Mouse (Mus musculus): ENCODE data around the gene Irf4. TPM values are rescaled to one million over a fixed set of nuclear protein-coding genes. Genes with fewer than 3 reads are reported as not detected.

Irf4 gene
- polyA plus RNA-seq, 1 experiment from 2014 or later: 0.04 TPM

DNA sequence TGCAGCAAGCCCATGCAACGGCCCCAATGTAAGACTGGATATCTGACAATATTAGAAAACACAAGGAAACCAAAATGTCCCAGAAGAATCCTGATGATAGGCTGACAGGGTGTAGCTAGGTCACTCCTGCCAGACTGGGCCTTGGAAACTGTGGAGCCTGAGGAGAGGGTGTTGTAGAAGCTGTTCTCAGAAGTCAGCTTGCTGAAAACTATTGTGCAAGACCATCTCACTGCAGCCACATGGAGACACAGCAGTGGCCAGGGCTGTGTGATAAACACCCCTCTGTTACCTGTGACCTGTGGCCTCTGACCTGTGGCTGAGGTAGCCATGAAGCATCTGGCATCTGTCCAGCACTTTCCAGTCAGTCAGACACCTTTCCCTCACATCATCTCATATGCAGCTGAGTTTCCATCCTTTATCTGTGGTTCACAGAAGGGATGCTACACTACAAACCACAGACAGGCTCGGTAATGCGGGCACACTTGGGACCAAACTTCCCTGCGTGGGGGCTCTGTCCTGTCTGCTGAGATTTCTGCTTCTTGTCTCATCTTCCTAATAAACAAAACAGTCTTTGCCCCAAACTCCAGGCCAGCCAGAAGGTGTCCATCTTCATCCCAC is 36.5 kb downstream of the Irf4 start:
- Histone ChIP-seq H3K4me2 (ENCODE audit: low read length) (no peak overlapping the region), H3K9ac (ENCODE audit: low read length) (no peak overlapping the region), H3K27me3 (replicated peaks; ENCODE audit: control insufficient read depth, insufficient read depth, low read length) (no peaks in the 10 kb centered on the region), H3K36me3 (ENCODE audit: control insufficient read depth, insufficient read depth, low read length) (no peaks in the 10 kb centered on the region), H3K4me1 (ENCODE audit: control insufficient read depth, insufficient read depth, low read length) (no peaks in the 10 kb centered on the region), H3K9me3 (replicated peaks; ENCODE audit: control insufficient read depth, low read length) (no peaks in the 10 kb centered on the region), H3K27ac (ENCODE audit: low read depth, low read length) (no peak overlapping the region), H3K4me3 (ENCODE audit: low read depth, low read length) (no peak overlapping the region)
- WGBS: 94% methylated on average over 4 of the region's 4 CpGs
- no peak for DNase-seq (ENCODE audit: low spot score)
- ATAC-seq: no peak

DNA sequence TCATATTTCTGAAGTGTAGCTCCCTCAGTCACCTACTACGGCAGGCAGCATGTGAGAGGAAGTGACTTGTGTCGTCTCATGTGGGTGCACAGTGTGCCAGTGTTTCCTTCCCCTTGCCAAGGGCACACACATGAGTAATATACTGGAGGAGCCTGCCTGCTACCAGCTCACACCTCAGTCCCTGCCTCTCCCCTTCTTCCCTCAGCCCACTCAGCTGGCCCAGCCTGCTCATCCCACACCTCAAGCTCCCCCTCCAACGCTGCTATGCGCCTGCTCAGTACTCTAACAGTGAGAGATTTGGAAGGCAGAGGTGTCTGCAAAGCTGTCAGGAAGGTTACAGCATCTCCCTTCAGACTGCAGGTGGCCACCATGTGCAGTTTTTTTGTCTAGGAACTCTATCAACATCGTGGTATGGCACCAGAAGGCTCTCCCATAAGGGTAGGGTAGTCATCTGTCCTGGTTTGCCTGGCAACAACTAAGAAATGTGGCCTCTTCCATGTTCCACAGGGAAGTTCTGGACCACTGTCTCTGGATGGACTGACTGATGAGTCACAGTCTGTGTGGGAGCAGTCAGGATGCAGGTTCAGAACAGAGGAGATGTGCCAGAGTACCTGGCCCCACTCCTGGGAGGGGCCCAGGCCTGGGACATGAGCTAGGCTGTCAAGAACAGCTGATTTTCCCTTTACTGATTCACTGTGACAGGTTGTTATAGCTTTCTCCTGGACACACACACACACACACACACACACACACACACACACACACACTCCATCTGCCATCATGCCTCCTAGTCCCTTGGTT is 37.4 kb downstream of the Irf4 start:
- no peaks in the 10 kb centered on the region for H3K4me1 ChIP-seq (ENCODE audit: control insufficient read depth, insufficient read depth, low read length)
- H3K9ac ChIP-seq (ENCODE audit: low read length): no peak overlapping the region
- 79% methylated on average over 5 of the region's 5 CpGs for WGBS
- no peaks in the 10 kb centered on the region for H3K36me3 ChIP-seq (ENCODE audit: control insufficient read depth, insufficient read depth, low read length)
- no peak overlapping the region for H3K4me3 ChIP-seq (ENCODE audit: low read depth, low read length)
- no peak overlapping the region for H3K27ac ChIP-seq (ENCODE audit: low read depth, low read length)
- no peaks in the 10 kb centered on the region for H3K9me3 ChIP-seq (replicated peaks; ENCODE audit: control insufficient read depth, low read length)
- ATAC-seq (peak; percentile 40; the same call in 1 of the 2 replicates), DNase-seq (ENCODE audit: low spot score) (no peak)
- H3K27me3 ChIP-seq (replicated peaks; ENCODE audit: control insufficient read depth, insufficient read depth, low read length): no peaks in the 10 kb centered on the region
- no peak overlapping the region for H3K4me2 ChIP-seq (ENCODE audit: low read length)

DNA sequence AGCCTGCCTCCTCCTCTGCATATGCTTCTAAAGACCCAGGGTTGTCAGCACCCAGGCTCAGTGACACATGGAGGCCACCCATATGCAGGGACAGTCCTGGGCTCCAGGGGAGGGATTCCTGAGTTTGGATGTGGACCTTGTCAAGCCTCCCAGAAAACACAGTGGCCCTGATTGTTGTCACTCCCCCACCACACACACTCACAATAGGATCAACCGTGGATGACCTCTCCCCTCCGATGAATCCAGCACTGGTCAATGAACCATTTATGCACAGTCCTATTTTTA is 38.0 kb downstream of the Irf4 start:
- H3K4me1 ChIP-seq (ENCODE audit: control insufficient read depth, insufficient read depth, low read length): no peaks in the 10 kb centered on the region
- no peaks in the 10 kb centered on the region for H3K36me3 ChIP-seq (ENCODE audit: control insufficient read depth, insufficient read depth, low read length)
- H3K4me3 ChIP-seq (ENCODE audit: low read depth, low read length): no peak overlapping the region
- H3K27me3 ChIP-seq (replicated peaks; ENCODE audit: control insufficient read depth, insufficient read depth, low read length): no peaks in the 10 kb centered on the region
- DNase-seq (ENCODE audit: low spot score): no peak
- H3K27ac ChIP-seq (ENCODE audit: low read depth, low read length): no peak overlapping the region
- no peak for ATAC-seq
- no peak overlapping the region for H3K9ac ChIP-seq (ENCODE audit: low read length)
- no peaks in the 10 kb centered on the region for H3K9me3 ChIP-seq (replicated peaks; ENCODE audit: control insufficient read depth, low read length)
- H3K4me2 ChIP-seq (ENCODE audit: low read length): no peak overlapping the region
- 70% methylated on average over 2 of the region's 2 CpGs for WGBS

DNA sequence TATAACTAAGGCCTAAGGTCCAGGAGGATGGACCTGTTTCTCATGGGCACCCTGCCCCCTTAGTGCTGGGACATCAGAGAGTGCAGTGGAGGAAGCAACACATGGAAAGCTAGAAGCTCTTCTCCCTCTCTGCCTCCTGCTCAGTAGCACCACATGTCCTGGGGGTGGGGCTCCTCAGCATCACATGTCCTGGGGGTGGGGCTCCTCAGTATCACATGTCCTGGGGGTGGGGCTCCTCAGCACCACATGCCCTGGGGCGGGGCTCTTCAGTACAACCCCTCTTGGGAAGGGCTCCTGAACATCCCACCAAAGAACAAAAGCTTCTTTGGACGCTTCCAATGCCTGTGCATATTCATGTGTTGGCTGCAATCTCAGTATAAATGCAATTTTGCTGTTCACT is 38.5 kb downstream of the Irf4 start:
- no peaks in the 10 kb centered on the region for H3K9me3 ChIP-seq (replicated peaks; ENCODE audit: control insufficient read depth, low read length)
- DNase-seq (ENCODE audit: low spot score): no peak
- H3K36me3 ChIP-seq (ENCODE audit: control insufficient read depth, insufficient read depth, low read length): no peaks in the 10 kb centered on the region
- H3K4me1 ChIP-seq (ENCODE audit: control insufficient read depth, insufficient read depth, low read length): no peaks in the 10 kb centered on the region
- no peak overlapping the region for H3K4me2 ChIP-seq (ENCODE audit: low read length)
- H3K9ac ChIP-seq (ENCODE audit: low read length): no peak overlapping the region
- WGBS: 77% methylated on average over 2 of the region's 2 CpGs
- no peak for ATAC-seq
- no peak overlapping the region for H3K4me3 ChIP-seq (ENCODE audit: low read depth, low read length)
- H3K27ac ChIP-seq (ENCODE audit: low read depth, low read length): no peak overlapping the region
- no peaks in the 10 kb centered on the region for H3K27me3 ChIP-seq (replicated peaks; ENCODE audit: control insufficient read depth, insufficient read depth, low read length)

DNA sequence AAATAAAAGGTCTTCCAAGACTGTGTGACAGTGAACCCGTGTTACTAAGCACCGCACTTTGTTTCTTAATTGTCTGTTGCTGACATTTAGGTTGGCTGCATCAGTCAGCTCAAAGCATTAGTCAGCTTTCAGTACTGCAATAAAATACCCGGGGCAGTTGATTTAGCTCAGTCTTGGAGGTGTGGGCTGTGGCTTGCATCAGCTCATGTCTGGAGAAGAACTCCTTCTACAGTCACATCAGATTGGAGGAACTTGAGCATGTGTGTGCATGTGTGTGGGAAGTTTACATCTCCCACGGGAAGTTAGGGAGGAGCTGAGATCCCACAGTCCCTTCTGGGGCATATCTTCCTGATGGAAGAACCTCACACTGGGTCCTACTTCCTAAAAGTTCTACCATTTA is 38.9 kb downstream of the Irf4 start:
- Histone ChIP-seq H3K4me3 (ENCODE audit: low read depth, low read length) (no peak overlapping the region), H3K27me3 (replicated peaks; ENCODE audit: control insufficient read depth, insufficient read depth, low read length) (no peaks in the 10 kb centered on the region), H3K9me3 (replicated peaks; ENCODE audit: control insufficient read depth, low read length) (no peaks in the 10 kb centered on the region), H3K4me2 (ENCODE audit: low read length) (no peak overlapping the region), H3K36me3 (ENCODE audit: control insufficient read depth, insufficient read depth, low read length) (no peaks in the 10 kb centered on the region), H3K9ac (ENCODE audit: low read length) (no peak overlapping the region), H3K27ac (ENCODE audit: low read depth, low read length) (no peak overlapping the region), H3K4me1 (ENCODE audit: control insufficient read depth, insufficient read depth, low read length) (no peaks in the 10 kb centered on the region)
- ATAC-seq (no peak), DNase-seq (ENCODE audit: low spot score) (no peak)
- 84% methylated on average over 4 of the region's 4 CpGs for WGBS

DNA sequence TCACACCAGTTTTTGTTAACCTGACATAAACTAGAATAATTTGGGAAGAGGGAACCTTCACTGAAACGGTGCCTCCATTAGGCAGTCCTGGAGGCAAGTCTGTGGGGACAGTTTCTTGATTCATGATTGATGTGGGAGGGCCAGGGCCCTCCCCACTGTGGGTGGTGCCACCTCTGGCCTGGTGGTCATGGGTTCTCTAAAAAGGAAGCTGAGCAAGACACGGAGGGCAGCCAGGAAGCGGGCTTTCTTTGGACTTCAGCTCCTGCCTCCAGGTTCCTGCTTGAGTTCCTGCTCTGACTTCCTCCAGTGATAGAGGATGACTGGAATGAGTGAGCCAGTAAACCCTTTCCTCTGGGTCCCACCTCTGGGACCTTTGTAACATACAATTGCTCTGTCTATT is 39.4 kb downstream of the Irf4 start:
- no peak for DNase-seq (ENCODE audit: low spot score)
- 87% methylated on average over 3 of the region's 3 CpGs for WGBS

DNA sequence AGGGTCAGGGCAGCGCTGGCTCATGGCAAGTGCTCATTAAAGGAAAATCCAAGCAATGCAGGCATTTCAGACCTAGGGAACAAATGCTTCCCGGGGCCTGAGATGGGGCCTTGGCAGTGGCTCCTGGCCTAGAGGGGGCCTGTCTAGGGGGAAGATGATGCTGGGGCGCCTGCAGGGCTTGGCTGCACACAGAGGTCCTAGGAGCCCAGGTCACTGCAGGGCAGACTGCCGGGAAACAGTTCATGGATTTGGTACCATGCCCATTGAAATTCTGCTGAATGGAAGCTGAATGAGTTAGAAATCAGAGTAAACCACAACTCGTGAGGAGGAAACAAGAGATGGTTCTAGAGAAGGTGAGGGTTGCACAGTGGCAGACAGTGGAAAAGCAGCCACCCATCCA is 41.0 kb downstream of the Irf4 start:
- Histone ChIP-seq H3K4me2 (ENCODE audit: low read length) (no peak overlapping the region), H3K27me3 (replicated peaks; ENCODE audit: control insufficient read depth, insufficient read depth, low read length) (no peaks in the 10 kb centered on the region), H3K27ac (ENCODE audit: low read depth, low read length) (no peak overlapping the region), H3K9ac (ENCODE audit: low read length) (no peak overlapping the region), H3K4me3 (ENCODE audit: low read depth, low read length) (no peak overlapping the region), H3K36me3 (ENCODE audit: control insufficient read depth, insufficient read depth, low read length) (no peaks in the 10 kb centered on the region), H3K4me1 (ENCODE audit: control insufficient read depth, insufficient read depth, low read length) (no peaks in the 10 kb centered on the region), H3K9me3 (replicated peaks; ENCODE audit: control insufficient read depth, low read length) (no peaks in the 10 kb centered on the region)
- DNase-seq (ENCODE audit: low spot score) (no peak), ATAC-seq (no peak)
- 64% methylated on average over 5 of the region's 5 CpGs for WGBS

More for the DNA sequence above, 39.4 kb downstream of the Irf4 start:
- Histone ChIP-seq H3K4me1 (ENCODE audit: control insufficient read depth, insufficient read depth, low read length) (no peaks in the 10 kb centered on the region), H3K4me2 (ENCODE audit: low read length) (no peak overlapping the region), H3K4me3 (ENCODE audit: low read depth, low read length) (no peak overlapping the region), H3K36me3 (ENCODE audit: control insufficient read depth, insufficient read depth, low read length) (no peaks in the 10 kb centered on the region), H3K9me3 (replicated peaks; ENCODE audit: control insufficient read depth, low read length) (no peaks in the 10 kb centered on the region), H3K27me3 (replicated peaks; ENCODE audit: control insufficient read depth, insufficient read depth, low read length) (no peaks in the 10 kb centered on the region), H3K27ac (ENCODE audit: low read depth, low read length) (no peak overlapping the region), H3K9ac (ENCODE audit: low read length) (no peak overlapping the region)
- ATAC-seq: no peak

DNA sequence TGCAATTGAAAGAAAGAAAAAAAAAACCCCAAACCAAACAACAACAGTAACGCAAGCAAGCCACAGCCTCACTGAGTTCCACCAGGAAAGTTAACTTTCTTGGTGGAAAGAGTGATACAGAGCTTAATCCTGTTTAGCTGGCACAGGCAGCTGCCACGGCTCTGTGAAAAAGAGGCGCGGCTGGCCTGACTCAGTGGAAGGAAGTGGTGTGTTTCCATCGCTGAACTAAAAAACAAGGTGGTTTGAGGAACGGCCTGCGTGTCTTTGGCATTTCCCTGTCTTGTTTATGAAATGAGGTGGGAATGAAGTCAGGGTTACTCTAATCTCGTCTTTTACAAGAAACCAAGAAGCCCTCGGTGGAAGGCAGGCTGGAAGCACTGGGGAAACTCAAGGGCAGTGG is 43.3 kb downstream of the Irf4 start:
- 81% methylated on average over 9 of the region's 9 CpGs for WGBS
- Histone ChIP-seq H3K9me3 (replicated peaks; ENCODE audit: control insufficient read depth, low read length) (no peaks in the 10 kb centered on the region), H3K4me1 (ENCODE audit: control insufficient read depth, insufficient read depth, low read length) (no peaks in the 10 kb centered on the region), H3K4me2 (ENCODE audit: low read length) (no peak overlapping the region), H3K9ac (ENCODE audit: low read length) (no peak overlapping the region), H3K27me3 (replicated peaks; ENCODE audit: control insufficient read depth, insufficient read depth, low read length) (no peaks in the 10 kb centered on the region), H3K36me3 (ENCODE audit: control insufficient read depth, insufficient read depth, low read length) (no peaks in the 10 kb centered on the region), H3K4me3 (ENCODE audit: low read depth, low read length) (no peak overlapping the region), H3K27ac (ENCODE audit: low read depth, low read length) (no peak overlapping the region)
- no peak for DNase-seq (ENCODE audit: low spot score)
- ATAC-seq: no peak

DNA sequence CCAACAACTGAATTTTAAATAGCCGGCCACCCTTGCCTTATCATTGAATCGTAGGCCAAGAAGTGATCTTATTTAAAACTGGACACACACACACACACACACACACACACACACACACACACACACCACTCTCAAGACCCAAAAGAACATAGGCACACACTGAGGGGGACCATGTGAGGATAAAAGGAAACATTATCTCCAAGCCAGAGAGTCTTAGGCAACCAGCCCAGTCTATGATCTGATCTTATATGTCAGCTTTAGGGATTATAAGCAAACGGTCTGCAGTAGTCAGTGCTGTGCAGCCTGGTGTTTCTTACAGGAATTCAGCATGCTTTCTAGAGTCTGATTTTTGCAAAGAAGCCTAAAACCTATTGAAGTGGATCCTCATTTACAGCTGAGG is 43.7 kb downstream of the Irf4 start:
- no peak for ATAC-seq
- Histone ChIP-seq H3K4me3 (ENCODE audit: low read depth, low read length) (no peak overlapping the region), H3K4me2 (ENCODE audit: low read length) (no peak overlapping the region), H3K9ac (ENCODE audit: low read length) (no peak overlapping the region), H3K36me3 (ENCODE audit: control insufficient read depth, insufficient read depth, low read length) (no peaks in the 10 kb centered on the region), H3K27me3 (replicated peaks; ENCODE audit: control insufficient read depth, insufficient read depth, low read length) (no peaks in the 10 kb centered on the region), H3K4me1 (ENCODE audit: control insufficient read depth, insufficient read depth, low read length) (no peaks in the 10 kb centered on the region), H3K27ac (ENCODE audit: low read depth, low read length) (no peak overlapping the region), H3K9me3 (replicated peaks; ENCODE audit: control insufficient read depth, low read length) (no peaks in the 10 kb centered on the region)
- no peak for DNase-seq (ENCODE audit: low spot score)
- WGBS: 73% methylated on average over 3 of the region's 3 CpGs

Measured in forebrain, embryonic 14.5 days (tissue).